Mouse (Mus musculus) heart, embryonic 13.5 days (tissue): Measurements from ENCODE around the gene Nfatc3. TPM values are rescaled to one million over a fixed set of nuclear protein-coding genes. Genes with fewer than 3 reads are reported as not detected.

Source experiments
- ATAC-seq: fragments of 200-750 bp; cut with Nextera tagmentation; 2 replicates; pipeline ENCODE4 v1.8.0; 2017; ENCODE audit warnings: moderate TSS enrichment; ENCODE audit not compliant: insufficient number of reproducible peaks, low FRiP score, low TSS enrichment; ENCODE audit errors: extremely low read depth
- H3K27ac ChIP-seq: fragments of 300-500 bp; sonication (generic); replicated peaks from 2 replicates; pipeline ENCODE4 v1.5.1; 2015; ENCODE audit warnings: moderate library complexity, mild to moderate bottlenecking, inconsistent platforms
- H3K27me3 ChIP-seq: fragments of 300-500 bp; sonication (generic); replicated peaks from 2 replicates; pipeline ENCODE4 v1.6.1; 2015; ENCODE audit warnings: mild to moderate bottlenecking, inconsistent platforms
- H3K36me3 ChIP-seq: fragments of 300-500 bp; sonication (generic); 2 replicates; pipeline ENCODE4 v1.6.1; 2015; ENCODE audit warnings: mild to moderate bottlenecking, inconsistent platforms
- H3K4me1 ChIP-seq: fragments of 300-500 bp; sonication (generic); 2 replicates; pipeline ENCODE4 v1.6.1; 2015; ENCODE audit warnings: inconsistent platforms
- H3K4me2 ChIP-seq: fragments of 300-500 bp; sonication (generic); 2 replicates; pipeline ENCODE4 v1.6.1; 2015; ENCODE audit warnings: inconsistent platforms, mild to moderate bottlenecking, moderate library complexity
- H3K4me3 ChIP-seq: fragments of 300-500 bp; sonication (generic); 2 replicates; pipeline ENCODE4 v1.5.1; 2015; ENCODE audit warnings: moderate library complexity, mild to moderate bottlenecking, inconsistent platforms
- H3K9ac ChIP-seq: fragments of 300-500 bp; sonication (generic); 2 replicates; pipeline ENCODE4 v1.6.1; 2015; ENCODE audit warnings: inconsistent platforms, mild to moderate bottlenecking, moderate library complexity
- H3K9me3 ChIP-seq: fragments of 300-500 bp; sonication (generic); 2 replicates; pipeline ENCODE4 v1.6.1; 2016; ENCODE audit warnings: inconsistent platforms
- WGBS: fragments of 180-500 bp; shearing (Covaris S2); methylation state at CpG from one replicate; pipeline ENCODE4 v1.1.7; 2015; ENCODE audit warnings: mixed read lengths; 5-methylcytosine and 5-hydroxymethylcytosine counted together
- polyA plus RNA-seq: library from polyadenylated mRNA; unstranded; fragments of >200 nt; fragmentation: Nextera tagmentation; extraction: Ambion mirVana; gene quantifications from 2 replicates; pipeline ENCODE4 v1.2.1, GENCODE M21; 2015

The Nfatc3 gene
- polyA plus RNA-seq, 1 experiment from 2014 or later, result 3.4 TPM

DNA sequence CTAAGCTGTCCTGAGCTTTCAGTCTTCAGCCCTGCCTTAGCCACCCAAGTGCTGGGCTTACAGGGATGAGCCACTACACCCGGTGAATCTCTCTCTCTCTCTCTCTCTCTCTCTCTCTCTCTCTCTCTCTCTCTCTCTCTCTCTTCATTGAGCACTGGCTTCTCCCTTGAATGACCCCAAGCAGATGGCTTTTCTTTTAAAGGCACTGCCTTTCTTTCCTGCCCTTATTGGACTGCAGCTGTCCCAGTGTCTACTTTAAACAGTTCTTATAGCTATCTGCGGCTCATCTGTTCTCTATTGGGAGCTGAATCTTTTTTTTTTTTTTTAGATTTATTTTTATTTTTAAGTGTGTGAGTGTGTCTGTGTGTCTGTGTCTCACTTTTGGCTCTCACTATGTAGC lies 15.6 kb upstream of the Nfatc3 start:
- H3K27me3 ChIP-seq, result no peaks in the 10 kb centered on the region
- H3K4me3 ChIP-seq, result no peak overlapping the region
- 75% methylated on average over 2 of the region's 2 CpGs for whole genome bisulfite sequencing
- no peak overlapping the region for H3K9ac ChIP-seq
- no peak overlapping the region for H3K27ac ChIP-seq
- ATAC-seq, result no peak
- H3K4me2 ChIP-seq, result no peak overlapping the region
- H3K36me3 ChIP-seq, result peaks cover 24% of the 10 kb centered on the region; the same call in 1 of the 2 replicates
- H3K9me3 ChIP-seq, result no peaks in the 10 kb centered on the region
- no peaks in the 10 kb centered on the region for H3K4me1 ChIP-seq

DNA sequence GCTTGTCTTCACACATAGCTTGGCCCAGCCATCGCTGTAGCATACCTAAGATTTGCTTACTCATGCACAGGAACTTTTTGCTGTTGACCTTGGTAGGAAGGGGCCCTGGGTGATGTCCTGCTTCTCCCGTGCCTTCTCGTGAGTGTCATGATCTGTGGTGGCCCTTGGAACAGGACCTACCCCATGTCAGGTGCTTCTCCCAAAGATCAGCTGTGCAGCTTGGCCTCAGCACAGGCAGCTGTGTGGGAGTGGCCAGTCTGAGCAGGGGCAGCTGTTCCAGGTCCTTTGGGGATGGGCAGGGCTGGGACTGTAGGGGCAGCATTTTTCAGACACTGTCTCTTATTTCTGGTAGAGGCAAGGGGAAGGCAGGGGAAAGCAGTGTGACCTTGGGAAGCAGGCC lies 14.5 kb upstream of the Nfatc3 start:
- no peak for ATAC-seq

DNA sequence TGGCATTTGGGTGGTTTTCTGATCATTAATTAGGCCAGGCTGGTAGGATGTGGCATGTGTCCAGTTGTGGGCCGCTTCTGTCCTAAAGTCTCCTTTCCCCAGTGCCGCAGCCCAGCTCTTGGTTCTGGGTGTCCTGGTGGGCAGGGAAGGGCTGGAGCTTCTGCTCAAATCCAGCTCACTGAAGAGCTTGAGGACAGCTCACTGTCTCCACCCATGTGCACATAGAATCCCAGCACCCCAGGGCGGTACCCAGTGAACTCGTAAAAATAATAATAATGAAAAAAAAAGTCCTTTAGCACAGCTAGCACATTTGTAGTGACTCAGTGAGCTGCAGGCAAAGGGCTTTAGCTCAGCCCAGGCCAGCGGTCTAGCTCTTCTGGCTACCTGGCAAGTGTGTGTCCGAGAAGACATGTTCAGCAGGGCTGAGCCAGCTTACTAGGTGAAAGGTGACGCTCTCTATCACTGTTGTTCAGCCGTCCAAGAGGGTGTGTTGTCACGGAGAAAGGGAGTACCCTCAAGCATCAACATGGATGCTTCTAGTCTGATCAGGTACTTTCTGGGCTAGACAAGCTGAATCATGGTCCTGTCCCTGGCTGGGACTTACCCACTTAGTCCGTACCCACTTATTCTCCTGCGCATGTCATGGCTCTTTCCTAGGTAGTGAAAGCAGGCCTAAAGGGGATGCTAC lies 11.6 kb upstream of the Nfatc3 start:
- Histone ChIP-seq H3K27ac (no peak overlapping the region), H3K4me3 (no peak overlapping the region), H3K9ac (no peak overlapping the region), H3K4me1 (no peaks in the 10 kb centered on the region), H3K9me3 (no peaks in the 10 kb centered on the region), H3K27me3 (no peaks in the 10 kb centered on the region), H3K36me3 (peaks cover 53% of the 10 kb centered on the region), H3K4me2 (no peak overlapping the region)
- WGBS, result 87% methylated on average over 11 of the region's 11 CpGs
- ATAC-seq, result no peak

More for the DNA sequence above, 14.5 kb upstream of the Nfatc3 start:
- Histone ChIP-seq H3K9me3 (no peaks in the 10 kb centered on the region), H3K4me3 (no peak overlapping the region), H3K4me1 (no peaks in the 10 kb centered on the region), H3K4me2 (no peak overlapping the region), H3K9ac (no peak overlapping the region; the same call in 1 of the 2 replicates), H3K36me3 (peaks cover 29% of the 10 kb centered on the region; the same call in 1 of the 2 replicates), H3K27ac (no peak overlapping the region), H3K27me3 (no peaks in the 10 kb centered on the region)
- 63% methylated on average over 3 of the region's 3 CpGs for WGBS

DNA sequence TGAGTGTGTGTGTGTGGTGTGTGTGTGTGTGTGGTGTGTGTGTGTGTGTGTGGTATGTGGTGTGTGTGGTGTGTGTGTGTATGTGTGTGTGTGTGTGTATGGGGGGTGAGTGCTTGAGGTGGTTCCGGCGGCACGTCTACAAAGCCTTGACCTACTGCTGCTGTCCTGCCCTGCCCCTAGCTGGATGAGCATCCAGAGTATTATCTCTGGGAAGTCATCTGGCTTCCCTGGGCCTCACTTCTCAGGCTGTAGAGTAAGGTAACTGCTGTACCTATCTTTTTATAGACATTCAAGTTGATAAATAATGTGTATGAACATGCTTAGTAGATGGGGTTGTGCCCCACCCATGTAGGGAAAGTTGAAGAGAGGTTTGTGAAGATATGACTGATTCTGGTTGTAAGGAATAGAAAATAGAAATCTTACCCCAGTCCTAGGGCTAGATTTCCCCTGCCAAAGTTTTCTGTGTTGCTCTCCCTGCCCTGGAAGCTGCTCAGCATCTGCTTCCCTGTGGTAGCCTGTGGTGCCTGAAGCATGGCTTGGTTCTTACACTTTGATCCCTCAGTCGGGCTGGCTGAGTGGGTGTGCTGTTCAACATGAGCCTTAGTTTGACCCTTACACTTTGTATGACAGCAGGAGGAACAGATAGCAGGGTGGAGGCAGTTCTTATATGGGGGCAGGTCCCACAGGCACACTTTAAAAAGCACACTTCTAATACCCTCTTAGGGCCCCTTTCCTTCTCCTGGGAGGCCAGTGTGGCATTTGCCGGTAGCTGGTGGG lies 10.6 kb upstream of the Nfatc3 start:
- H3K4me2 ChIP-seq, result no peak overlapping the region
- no peaks in the 10 kb centered on the region for H3K9me3 ChIP-seq
- H3K36me3 ChIP-seq, result peaks cover 60% of the 10 kb centered on the region
- H3K4me1 ChIP-seq, result no peaks in the 10 kb centered on the region
- no peaks in the 10 kb centered on the region for H3K27me3 ChIP-seq
- no peak overlapping the region for H3K9ac ChIP-seq
- H3K4me3 ChIP-seq, result no peak overlapping the region
- 69% methylated on average over 5 of the region's 5 CpGs for WGBS
- no peak overlapping the region for H3K27ac ChIP-seq
- ATAC-seq, result no peak

DNA sequence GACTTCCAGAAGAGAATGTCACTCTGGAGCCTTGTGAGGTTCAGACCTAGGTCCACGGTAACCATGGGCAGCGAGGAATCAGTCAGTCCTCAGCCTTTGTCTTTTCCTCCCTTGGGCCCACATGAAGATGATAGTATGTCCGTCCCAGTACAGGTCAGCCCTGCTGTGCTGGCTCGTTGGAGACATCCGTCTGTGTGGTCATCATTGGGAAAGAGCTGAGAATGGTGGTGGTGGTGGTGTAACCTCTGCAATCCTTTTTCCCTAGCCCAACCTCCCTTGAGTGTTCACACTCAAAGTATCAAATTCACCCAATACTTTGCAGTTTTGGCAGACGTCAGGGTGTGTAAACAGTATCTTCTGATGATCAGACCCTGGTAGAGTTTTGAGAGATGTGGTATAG lies 8.8 kb upstream of the Nfatc3 start:
- Histone ChIP-seq H3K36me3 (peaks cover 67% of the 10 kb centered on the region), H3K4me2 (no peak overlapping the region), H3K4me3 (no peak overlapping the region), H3K27ac (no peak overlapping the region), H3K9me3 (no peaks in the 10 kb centered on the region), H3K4me1 (no peaks in the 10 kb centered on the region), H3K27me3 (no peaks in the 10 kb centered on the region), H3K9ac (no peak overlapping the region)
- WGBS, result 85% methylated on average over 6 of the region's 6 CpGs
- ATAC-seq, result no peak

DNA sequence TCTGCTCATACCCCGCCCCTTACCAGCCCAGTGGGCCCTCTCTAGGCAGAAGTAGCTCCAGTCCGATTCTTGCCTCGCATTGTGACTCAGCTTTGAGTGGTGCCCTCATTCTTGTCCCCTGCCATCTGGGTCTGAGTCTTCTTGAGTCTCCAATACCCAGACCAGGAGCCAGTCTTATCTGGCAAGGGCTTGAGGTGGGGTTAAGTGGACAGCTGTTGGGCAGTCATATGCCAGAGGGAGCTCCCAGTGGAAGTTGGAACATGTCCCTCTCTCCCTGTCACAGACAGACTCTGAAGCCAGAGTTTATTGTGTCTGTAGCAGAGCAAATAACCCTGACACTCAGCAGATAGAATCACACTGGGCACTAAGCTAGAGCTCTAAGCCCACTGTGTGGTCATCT lies 7.6 kb upstream of the Nfatc3 start:
- H3K27ac ChIP-seq, result no peak overlapping the region
- H3K9ac ChIP-seq, result no peak overlapping the region; the same call in 1 of the 2 replicates
- no peak overlapping the region for H3K4me3 ChIP-seq
- no peak for ATAC-seq
- H3K9me3 ChIP-seq, result no peaks in the 10 kb centered on the region
- H3K4me2 ChIP-seq, result no peak overlapping the region
- no peaks in the 10 kb centered on the region for H3K4me1 ChIP-seq
- no peaks in the 10 kb centered on the region for H3K27me3 ChIP-seq
- 90% methylated on average over 3 of the region's 3 CpGs for WGBS
- peaks cover 59% of the 10 kb centered on the region for H3K36me3 ChIP-seq

DNA sequence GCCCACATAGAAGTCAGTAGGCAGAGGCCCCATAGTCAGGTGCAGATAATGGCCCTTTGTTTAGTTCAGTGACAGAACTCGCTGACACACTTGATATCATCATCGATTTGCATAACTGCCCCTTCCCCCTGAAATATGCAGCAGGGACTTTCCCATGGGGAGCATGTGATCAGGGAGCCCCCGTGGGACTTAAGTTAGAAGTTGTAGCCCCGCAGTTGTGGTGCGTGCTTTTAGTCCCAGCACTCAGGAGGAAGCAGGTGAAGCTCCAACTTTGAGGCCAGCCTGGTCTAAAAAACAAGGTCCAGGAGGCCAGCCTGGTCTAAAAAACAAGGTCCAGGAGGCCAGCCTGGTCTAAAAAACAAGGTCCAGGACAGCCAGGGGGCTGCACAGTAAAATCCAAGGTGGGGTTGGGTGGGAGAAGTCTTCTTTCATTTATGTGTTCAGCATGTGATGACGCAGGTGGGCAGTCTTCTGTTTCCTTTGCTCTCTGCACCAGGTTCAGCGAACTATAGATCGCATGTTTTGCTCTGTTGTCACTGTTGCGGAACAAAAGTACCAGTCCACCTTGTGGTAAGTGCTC lies 6.0 kb upstream of the Nfatc3 start:
- H3K27ac ChIP-seq, result no peak overlapping the region
- WGBS, result 89% methylated on average over 9 of the region's 9 CpGs
- peaks cover 53% of the 10 kb centered on the region for H3K36me3 ChIP-seq

DNA sequence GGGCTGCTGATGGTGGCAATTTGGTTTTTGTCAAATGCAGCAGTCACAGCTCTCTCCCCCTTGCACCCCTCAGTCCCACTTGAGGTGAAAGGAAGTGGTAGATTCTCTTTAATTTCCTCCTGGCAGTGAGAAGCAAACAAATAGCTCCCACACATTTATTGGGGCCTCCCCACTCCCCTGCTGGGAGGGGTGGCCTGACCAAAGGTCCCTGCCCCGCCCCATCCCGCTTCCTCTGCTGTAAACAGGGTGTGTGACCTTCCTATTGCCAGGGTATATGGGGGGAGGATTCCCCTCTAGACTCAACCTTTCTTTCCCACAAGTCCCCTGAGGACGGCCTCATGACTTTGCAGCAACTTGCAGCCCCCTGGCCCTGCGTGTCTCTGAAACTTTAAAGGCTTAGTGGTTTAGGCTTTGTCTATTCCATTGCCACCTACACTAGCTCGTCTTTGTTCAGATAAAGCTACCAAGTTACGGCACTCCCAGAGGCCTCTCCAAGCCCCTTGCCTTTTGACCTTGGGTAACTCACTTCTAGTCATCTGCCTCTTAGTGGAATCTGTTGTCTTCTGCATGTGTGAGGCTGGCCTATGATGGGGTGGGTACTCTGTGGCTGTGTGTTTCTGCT lies 4.3 kb upstream of the Nfatc3 start:
- no peak overlapping the region for H3K4me2 ChIP-seq
- ATAC-seq, result no peak
- WGBS, result 59% methylated on average over 6 of the region's 6 CpGs
- 0 out of 2 replicates have a peak overlapping the region, but pooled peaks have one; percentile 37 for H3K9ac ChIP-seq
- H3K36me3 ChIP-seq, result peaks cover 48% of the 10 kb centered on the region
- no peaks in the 10 kb centered on the region for H3K27me3 ChIP-seq
- peaks cover 8% of the 10 kb centered on the region for H3K4me1 ChIP-seq
- no peak overlapping the region for H3K27ac ChIP-seq
- no peaks in the 10 kb centered on the region for H3K9me3 ChIP-seq
- no peak overlapping the region for H3K4me3 ChIP-seq

More for the DNA sequence above, 6.0 kb upstream of the Nfatc3 start:
- Histone ChIP-seq H3K9ac (no peak overlapping the region), H3K27me3 (no peaks in the 10 kb centered on the region), H3K4me3 (no peak overlapping the region), H3K4me2 (no peak overlapping the region), H3K9me3 (no peaks in the 10 kb centered on the region), H3K4me1 (no peaks in the 10 kb centered on the region)
- ATAC-seq, result no peak

DNA sequence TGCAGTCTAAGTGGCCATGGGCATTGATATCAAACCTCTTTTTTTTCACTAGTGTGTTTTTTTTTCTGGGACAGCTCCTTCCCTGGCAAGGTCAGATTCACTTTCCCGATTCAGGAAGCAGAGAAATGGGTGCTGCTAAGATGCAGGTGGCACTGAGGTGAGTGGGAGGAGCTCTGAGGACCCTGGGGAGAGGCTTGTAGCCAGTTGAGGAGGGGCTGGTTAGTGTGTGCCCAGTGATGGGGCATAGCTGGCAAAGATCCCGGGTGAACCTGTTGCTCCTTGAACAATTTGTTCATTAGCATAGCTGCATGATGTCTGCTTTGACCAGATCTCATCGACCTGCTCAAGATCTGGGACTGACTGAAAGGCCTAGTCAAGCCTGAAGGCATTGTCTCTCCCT lies 3.6 kb upstream of the Nfatc3 start:
- ATAC-seq, result no peak
- H3K4me2 ChIP-seq, result no peak overlapping the region
- H3K27me3 ChIP-seq, result no peaks in the 10 kb centered on the region
- peaks cover 42% of the 10 kb centered on the region for H3K36me3 ChIP-seq
- H3K4me1 ChIP-seq, result peaks cover 8% of the 10 kb centered on the region
- no peak overlapping the region for H3K27ac ChIP-seq
- H3K9ac ChIP-seq, result no peak overlapping the region
- H3K4me3 ChIP-seq, result no peak overlapping the region
- 52% methylated on average over 3 of the region's 3 CpGs for WGBS
- no peaks in the 10 kb centered on the region for H3K9me3 ChIP-seq

DNA sequence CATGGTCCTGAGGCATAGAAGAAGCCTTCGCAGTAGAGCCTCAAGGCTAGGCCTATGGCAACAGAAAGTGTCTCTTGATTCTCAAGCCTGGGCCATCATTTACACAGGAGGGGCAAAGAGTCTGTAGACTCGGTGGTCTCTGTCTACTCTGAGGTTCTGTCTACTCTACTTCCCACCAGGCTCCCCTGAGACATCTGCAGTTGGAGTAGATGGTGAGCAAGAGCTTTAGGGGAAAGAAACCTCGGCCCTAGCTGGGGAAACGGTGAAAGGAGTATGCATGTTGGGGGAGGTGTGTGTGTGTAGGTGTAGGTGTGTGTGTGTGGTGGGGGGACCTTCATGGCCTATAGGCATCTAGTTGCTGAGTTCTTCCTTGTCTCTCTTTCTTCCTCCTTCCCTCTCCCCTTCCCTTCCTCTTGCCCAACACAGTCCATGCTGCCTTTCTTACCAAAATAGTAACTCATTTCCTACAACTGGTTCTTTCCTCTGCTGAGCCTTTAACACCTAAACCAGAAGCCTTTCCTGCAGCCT lies 2.1 kb upstream of the Nfatc3 start:
- WGBS, result 74% methylated on average over 4 of the region's 4 CpGs
- Histone ChIP-seq H3K4me3 (no peak overlapping the region), H3K36me3 (peaks cover 27% of the 10 kb centered on the region), H3K9me3 (no peaks in the 10 kb centered on the region), H3K9ac (no peak overlapping the region), H3K4me1 (peaks cover 18% of the 10 kb centered on the region), H3K27ac (no peak overlapping the region), H3K27me3 (no peaks in the 10 kb centered on the region), H3K4me2 (no peak overlapping the region)
- no peak for ATAC-seq
